Mouse (Mus musculus) ES-E14 (cell line): ENCODE measurements around the gene Mgrn1. TPM values are rescaled to one million over a fixed set of nuclear protein-coding genes. Genes with fewer than 3 reads are reported as not detected.

Source experiments
- DNase-seq: peaks from one replicate; pipeline ENCODE4 v3.0.0-alpha.2; 2013; ENCODE audit warnings: low read depth, low spot score
- H3K27ac ChIP-seq: 2 replicates; pipeline ENCODE4 v1.5.1; 2012; ENCODE audit warnings: low read depth, mild to moderate bottlenecking, low read length, moderate library complexity, mixed read lengths; ENCODE audit not compliant: poor library complexity, insufficient read depth, severe bottlenecking
- H3K36me3 ChIP-seq: 2 replicates; pipeline ENCODE4 v1.6.1; 2012; ENCODE audit warnings: mild to moderate bottlenecking, low read length, moderate library complexity, mixed read lengths; ENCODE audit not compliant: control insufficient read depth, poor library complexity, insufficient read depth, severe bottlenecking
- H3K4me1 ChIP-seq, 2 experiments: fragments of 150-350 bp in 1 of 2; sonication (generic) in 1 of 2; 2 replicates each; pipeline ENCODE4 v1.6.1; 2012; ENCODE audit warnings: low read length in 2 of 2, mild to moderate bottlenecking in 1 of 2, mixed read lengths in 1 of 2; ENCODE audit not compliant: control insufficient read depth in 2 of 2, insufficient read depth in 2 of 2, poor library complexity in 1 of 2
- H3K4me3 ChIP-seq, 2 experiments: fragments of 150-350 bp in 1 of 2; sonication (generic) in 1 of 2; 2 replicates each; pipeline ENCODE4 v1.5.1; 2012; ENCODE audit warnings: low read length in 2 of 2, low read depth in 1 of 2, mild to moderate bottlenecking in 1 of 2, mixed read lengths in 1 of 2; ENCODE audit not compliant: insufficient read depth in 1 of 2, poor library complexity in 1 of 2, severe bottlenecking in 1 of 2
- H3K9ac ChIP-seq: 2 replicates; pipeline ENCODE4 v1.6.1; 2012; ENCODE audit warnings: low read depth, mild to moderate bottlenecking, low read length, mixed read lengths; ENCODE audit not compliant: poor library complexity, insufficient read depth, severe bottlenecking
- H3K9me3 ChIP-seq: fragments of 150-350 bp; sonication (generic); 2 replicates; pipeline ENCODE4 v1.6.1; 2012; ENCODE audit warnings: low read depth, mild to moderate bottlenecking, low read length; ENCODE audit not compliant: control insufficient read depth, insufficient read depth
- CHD2 ChIP-seq: IDR thresholded peaks from 2 replicates; pipeline ENCODE4 v1.6.1; 2014; ENCODE audit warnings: mild to moderate bottlenecking, low read depth, low read length, inconsistent platforms
- HCFC1 ChIP-seq: IDR thresholded peaks from 2 replicates; pipeline ENCODE4 v1.6.1; 2012; ENCODE audit warnings: low read length, inconsistent platforms, borderline replicate concordance; ENCODE audit not compliant: insufficient read depth
- MAFK ChIP-seq: IDR thresholded peaks from 2 replicates; pipeline ENCODE4 v1.6.1; 2014; ENCODE audit warnings: mild to moderate bottlenecking, low read depth, low read length, inconsistent platforms; ENCODE audit not compliant: insufficient read depth
- ZC3H11A ChIP-seq: IDR thresholded peaks from 2 replicates; pipeline ENCODE4 v1.6.1; 2012; ENCODE audit warnings: low read depth, mild to moderate bottlenecking, inconsistent platforms, low read length, borderline replicate concordance
- ZNF384 ChIP-seq: IDR thresholded peaks from 2 replicates; pipeline ENCODE4 v1.6.1; 2012; ENCODE audit warnings: low read depth, low read length, inconsistent platforms
- in situ Hi-C, 2 experiments: fragments of 600-800 bp; cut with MboI; formaldehyde crosslinking; loops; one replicate each; pipeline ENCODE4 v1.15.1; 2025; ENCODE audit warnings: low sequenced_read_pairs in 2 of 2, inconsistent platforms in 1 of 2; ENCODE audit not compliant: unreplicated experiment in 2 of 2
- total RNA-seq: library from RNA; depleted of rRNA; stranded (reverse); fragments of 300-350 nt; gene quantifications from 2 replicates; pipeline ENCODE4 v1.2.3, GENCODE M21; 2012

Mgrn1 gene
- total RNA-seq, 1 experiment, result 24.0 TPM

DNA sequence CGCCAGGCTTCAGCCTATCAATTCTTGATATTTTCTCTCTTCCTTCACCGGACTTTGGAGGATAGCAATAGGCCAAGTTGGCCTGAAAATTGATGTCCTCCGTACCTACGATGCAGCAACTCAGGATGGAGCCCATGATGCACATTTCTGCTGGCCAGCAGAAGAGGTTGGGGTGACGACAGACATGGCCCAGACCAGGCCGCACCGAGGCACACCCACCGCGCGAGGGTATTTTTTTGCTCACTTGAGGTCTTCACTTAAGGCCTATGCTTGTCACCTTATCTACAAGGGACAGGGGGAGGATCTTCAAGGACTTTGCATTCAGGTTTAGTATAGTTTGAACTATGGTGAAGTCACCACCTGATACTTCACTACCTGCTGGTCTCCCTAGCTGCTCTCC, 1.1 kb upstream of the Mgrn1 start:
- Histone ChIP-seq H3K9me3 (no peaks in the 10 kb centered on the region), H3K36me3 (no peaks in the 10 kb centered on the region; the same call in 1 of the 2 replicates), H3K27ac (no peak overlapping the region), H3K4me3 (peak overlapping the region; percentile 57 to 59), H3K4me1 (peaks cover 2 to 11% of the 10 kb centered on the region in 2 experiments; a peak in 2 of 4 replicates), H3K9ac (peak overlapping the region; percentile 69)
- in situ Hi-C loops, result no loop called here
- TF ChIP-seq ZC3H11A (no peak), HCFC1 (no peak), ZNF384 (no peak), MAFK (no peak), CHD2 (no peak)
- DNase-seq, result no peak

GRCm38 (mm10) chr16:4886690-4887020, 606 bp downstream of the Mgrn1 start:
- H3K27ac ChIP-seq, result no peak overlapping the region
- in situ Hi-C loops, result no loop called here

DNA sequence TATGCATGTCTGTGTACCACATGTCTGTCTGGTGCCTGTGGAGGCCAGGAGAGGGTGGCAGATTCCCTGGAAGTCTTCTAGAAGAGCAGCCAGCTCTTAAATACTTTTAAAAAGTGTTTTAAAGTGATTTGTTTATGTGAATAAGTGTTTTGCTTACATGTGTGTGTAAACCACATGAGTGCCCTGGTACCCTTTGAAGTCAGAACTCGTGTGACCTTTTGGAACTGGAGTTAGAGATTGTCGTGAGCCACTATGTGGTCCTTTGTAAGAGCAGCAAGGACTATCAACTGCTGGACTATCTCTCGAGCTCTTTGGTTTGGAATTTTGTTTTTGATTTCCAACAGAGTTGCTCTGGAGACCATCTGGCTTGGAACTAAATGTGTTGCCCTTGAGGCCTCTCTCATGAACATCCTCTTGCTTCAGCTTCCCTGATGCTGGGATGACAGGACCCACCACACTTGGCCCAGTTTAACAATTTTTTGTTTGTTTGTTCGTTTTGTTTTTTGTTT, 4.2 kb downstream of the Mgrn1 start:
- Histone ChIP-seq H3K4me1 (peaks cover 0 to 10% of the 10 kb centered on the region in 2 experiments; a peak in 1 of 4 replicates), H3K9me3 (no peaks in the 10 kb centered on the region), H3K27ac (no peak overlapping the region), H3K9ac (no peak overlapping the region), H3K36me3 (no peaks in the 10 kb centered on the region), H3K4me3 (no peak overlapping the region)
- DNase-seq, result no peak
- in situ Hi-C loops, result no loop called here
- TF ChIP-seq CHD2 (no peak), ZNF384 (no peak), ZC3H11A (no peak), MAFK (no peak), HCFC1 (no peak)

More at GRCm38 (mm10) chr16:4886690-4887020, 606 bp downstream of the Mgrn1 start:
- TF ChIP-seq ZNF384, result no peak
- no peak for TF ChIP-seq ZC3H11A
- no peak for TF ChIP-seq MAFK
- H3K4me1 ChIP-seq, result peaks cover 1 to 9% of the 10 kb centered on the region in 2 experiments; a peak in 2 of 4 replicates
- no peak for DNase-seq
- H3K9ac ChIP-seq, result peak overlapping the region; percentile 91
- H3K36me3 ChIP-seq, result no peaks in the 10 kb centered on the region; the same call in 1 of the 2 replicates
- no peaks in the 10 kb centered on the region for H3K9me3 ChIP-seq
- H3K4me3 ChIP-seq, result peak overlapping the region; percentile 91

DNA sequence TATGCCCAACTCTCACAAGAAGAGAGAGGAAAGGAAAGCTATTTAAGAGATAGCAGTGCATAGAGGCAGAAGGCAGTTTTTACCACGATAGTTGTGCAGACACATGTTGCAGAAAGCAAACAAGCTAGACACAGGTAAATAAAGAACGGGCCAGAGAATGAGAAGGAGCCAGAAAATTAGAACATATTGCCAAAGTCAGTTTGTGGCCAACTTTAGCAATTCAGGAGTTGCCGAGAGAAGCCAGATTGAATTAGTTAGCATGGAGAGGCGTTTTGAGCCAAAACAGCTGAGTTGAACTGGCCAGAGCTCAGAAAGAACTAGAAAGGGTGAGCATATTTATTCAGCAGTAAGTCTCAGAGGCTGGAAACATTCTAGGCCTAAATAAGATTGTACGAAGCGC, 6.1 kb downstream of the Mgrn1 start:
- no peak for DNase-seq
- no peak for TF ChIP-seq HCFC1
- no peak for TF ChIP-seq ZNF384
- TF ChIP-seq CHD2, result no peak
- TF ChIP-seq MAFK, result no peak
- TF ChIP-seq ZC3H11A, result no peak
- Histone ChIP-seq H3K9me3 (no peaks in the 10 kb centered on the region), H3K36me3 (no peaks in the 10 kb centered on the region), H3K4me3 (no peak overlapping the region), H3K27ac (no peak overlapping the region), H3K9ac (no peak overlapping the region), H3K4me1 (peaks cover 0 to 14% of the 10 kb centered on the region in 2 experiments; a peak in 1 of 4 replicates)
- in situ Hi-C loops, result no loop called here
